Mouse (Mus musculus) midbrain, embryonic 10.5 days (tissue): ENCODE data around the gene Dusp23. TPM values are rescaled to one million over a fixed set of nuclear protein-coding genes. Genes with fewer than 3 reads are reported as not detected.

Experiments used
- DNase-seq: peaks from one replicate; pipeline ENCODE4 v3.0.0-alpha.2; 2017; ENCODE audit warnings: low spot score
- H3K27ac ChIP-seq: fragments of 300-500 bp; sonication (generic); replicated peaks from 2 replicates; pipeline ENCODE4 v1.5.1; 2016; ENCODE audit warnings: mild to moderate bottlenecking
- H3K27me3 ChIP-seq: fragments of 300-500 bp; sonication (generic); 2 replicates; pipeline ENCODE4 v1.6.1; 2016; ENCODE audit warnings: low read depth, mild to moderate bottlenecking; ENCODE audit not compliant: poor library complexity, severe bottlenecking
- H3K36me3 ChIP-seq: fragments of 300-500 bp; sonication (generic); 2 replicates; pipeline ENCODE4 v1.6.1; 2016; ENCODE audit warnings: mild to moderate bottlenecking, moderate library complexity
- H3K4me1 ChIP-seq: fragments of 300-500 bp; sonication (generic); 2 replicates; pipeline ENCODE4 v1.6.1; 2016
- H3K4me3 ChIP-seq: fragments of 300-500 bp; sonication (generic); 2 replicates; pipeline ENCODE4 v1.5.1; 2016; ENCODE audit warnings: mild to moderate bottlenecking, moderate library complexity
- H3K9me3 ChIP-seq: fragments of 300-500 bp; sonication (generic); replicated peaks from 2 replicates; pipeline ENCODE4 v1.6.1; 2016; ENCODE audit warnings: mild to moderate bottlenecking
- WGBS: fragments of 180-500 bp; shearing (Covaris S2); methylation state at CpG from one replicate; pipeline ENCODE4 v1.1.7; 2016; 5-methylcytosine and 5-hydroxymethylcytosine counted together
- polyA plus RNA-seq: library from polyadenylated mRNA; unstranded; fragments of >200 nt; fragmentation: Nextera tagmentation; extraction: Ambion mirVana; gene quantifications from 2 replicates; pipeline ENCODE4 v1.2.1, GENCODE M21; 2016

Dusp23 gene
- polyA plus RNA-seq, 1 experiment from 2014 or later, result 9.1 TPM

DNA sequence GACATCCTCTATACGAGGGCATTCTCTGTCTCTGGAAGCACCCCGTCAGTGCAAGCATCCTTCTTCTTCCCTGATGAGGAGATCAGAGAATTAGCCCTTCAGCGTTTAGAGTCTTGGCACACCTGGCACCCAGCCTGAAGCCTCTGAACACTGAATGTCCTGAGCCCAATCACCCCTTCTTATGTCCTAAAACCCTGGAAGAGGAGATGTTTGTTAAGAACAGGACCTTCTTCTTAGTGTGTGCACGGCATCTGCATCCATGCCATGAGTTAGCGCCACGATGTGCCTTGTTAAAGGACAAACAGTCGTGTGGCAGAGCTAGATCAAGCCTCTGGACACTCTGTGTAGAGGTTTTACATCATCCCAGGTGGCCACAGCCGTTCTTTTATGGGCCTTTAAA, 50.3 kb downstream of the Dusp23 start:
- no peak overlapping the region for H3K4me3 ChIP-seq
- DNase-seq, result no peak
- H3K36me3 ChIP-seq, result no peaks in the 10 kb centered on the region
- peaks cover 37% of the 10 kb centered on the region for H3K27me3 ChIP-seq
- H3K4me1 ChIP-seq, result peaks cover 20% of the 10 kb centered on the region
- no peaks in the 10 kb centered on the region for H3K9me3 ChIP-seq
- 88% methylated on average over 8 of the region's 8 CpGs for WGBS
- H3K27ac ChIP-seq, result no peak overlapping the region

Other genes starting within 250 kb of the Dusp23 start
- 0.09 and 0.16 TPM in 2 replicates for gene Slamf9, start 157.6 kb downstream of the Dusp23 start, polyA plus RNA-seq
- 76.2 and 95.8 TPM in 2 replicates for gene Igsf9, start 151.2 kb downstream of the Dusp23 start, polyA plus RNA-seq
- gene Tagln2, start 132.9 kb downstream of the Dusp23 start, polyA plus RNA-seq, result 70.8 and 79.2 TPM in 2 replicates
- gene Cfap45, start 112.2 kb downstream of the Dusp23 start, polyA plus RNA-seq, result 1.0 and 1.7 TPM in 2 replicates
- 0.17 TPM in 1 of 2 replicates, not detected in the other for gene Vsig8, start 77.0 kb downstream of the Dusp23 start, polyA plus RNA-seq
- not detected in 2 replicates for gene Slamf8, start 42.4 kb downstream of the Dusp23 start, polyA plus RNA-seq
- gene Fcrl6, start 30.4 kb downstream of the Dusp23 start, polyA plus RNA-seq, result 0.22 and 0.42 TPM in 2 replicates
- not detected in 2 replicates for gene Crp, start 65.1 kb upstream of the Dusp23 start, polyA plus RNA-seq